In the genomic region with DNA sequence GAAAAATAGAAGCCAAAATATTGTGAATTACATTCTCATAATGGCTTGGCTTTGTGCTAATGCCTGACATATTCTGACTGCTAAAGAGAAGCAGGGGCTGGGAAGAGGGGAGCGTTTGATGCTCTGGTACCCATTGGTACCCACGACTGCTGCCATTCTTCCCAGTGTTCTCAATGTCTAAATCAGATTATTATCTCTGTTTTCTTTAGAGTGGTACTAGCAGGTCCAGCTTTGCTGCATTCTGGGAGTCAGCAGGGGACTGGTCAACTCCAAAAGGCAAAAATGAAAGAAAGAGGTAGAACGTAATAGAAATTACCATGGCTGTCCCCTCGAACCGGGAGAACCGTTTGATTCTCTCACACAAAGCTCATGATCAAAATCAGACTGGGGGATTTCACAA, we compare ENCODE assay signal across 17 mouse cellular contexts.
"Had no signal": no experiment of that assay in that cellular context is flagged by ENCODE, and none has a peak within 500 bp of the region (broad histone marks: within the 10 kb centered on the region; RNA-seq: fewer than 3 reads in every experiment).

No protein-coding gene starts in this region.

- H3K4me3 ChIP-seq: liver, embryonic 12.5 days; myocyte; neural tube, embryonic 13.5 days; neural tube, embryonic 15.5 days had no signal

- H3K27me3 ChIP-seq: liver, embryonic 12.5 days; neural tube, embryonic 15.5 days had no signal

- H3K9me3 ChIP-seq: liver, embryonic 12.5 days; neural tube, embryonic 13.5 days; neural tube, embryonic 15.5 days had no signal

- H3K36me3 ChIP-seq: liver, embryonic 12.5 days; neural tube, embryonic 13.5 days; neural tube, embryonic 15.5 days had no signal

- H3K4me1 ChIP-seq: liver, embryonic 12.5 days; neural tube, embryonic 13.5 days; neural tube, embryonic 15.5 days had no signal

- H3K4me2 ChIP-seq: liver, embryonic 12.5 days; lung, embryonic 14.5 days; neural tube, embryonic 13.5 days; neural tube, embryonic 15.5 days had no signal

- H3K27ac ChIP-seq: liver, embryonic 12.5 days; liver, embryonic 14.5 days; neural tube, embryonic 13.5 days; neural tube, embryonic 15.5 days had no signal

- DNase-seq: lung, adult 18-20 months; lung, embryonic 14.5 days; lung, postnatal 10 days; lung, postnatal 4 days; retina, postnatal 1 day; right cerebral cortex, adult 18-20 months; right cerebral cortex, postnatal 25 days; right cerebral cortex, postnatal 4 days; spleen, adult 18-20 months; thymus, adult 18-20 months; thymus, postnatal 14 days; thymus, postnatal 36 days had no signal

- ATAC-seq: liver, embryonic 12.5 days had no signal

- H3K9ac ChIP-seq: liver, embryonic 12.5 days; liver, embryonic 14.5 days; lung, embryonic 14.5 days; neural tube, embryonic 13.5 days; neural tube, embryonic 15.5 days had no signal
